Mouse (Mus musculus): ENCODE data around the gene Oaz3. TPM values are rescaled to one million over a fixed set of nuclear protein-coding genes. Genes with fewer than 3 reads are reported as not detected.
A peak's percentile ranks its signal among the peaks of the same experiment; 100 is the strongest.

Oaz3 gene
- total and polyA plus RNA-seq, 2 experiments from 2014 or later = 0.85 TPM; not detected in 1

- 57% methylated on average over 3 of the region's 3 CpGs for WGBS
- Histone ChIP-seq H3K4me2 (ENCODE audit: low read depth) (peak overlapping the region; percentile 45; the same call in 1 of the 2 replicates), H3K27me3 (ENCODE audit: insufficient read depth, low read length) (no peaks in the 10 kb centered on the region), H3K9ac (no peak overlapping the region; the same call in 1 of the 2 replicates), H3K4me1 (ENCODE audit: insufficient read depth) (no peaks in the 10 kb centered on the region), H3K9me3 (ENCODE audit: low read length) (no peaks in the 10 kb centered on the region), H3K27ac (ENCODE audit: low read depth, low read length) (peak overlapping the region; percentile 64; the same call in 1 of the 2 replicates), H3K36me3 (ENCODE audit: insufficient read depth) (no peaks in the 10 kb centered on the region), H3K4me3 (ENCODE audit: low read depth, low read length) (no peak overlapping the region)
- no peak for TF ChIP-seq CTCF (IDR thresholded peaks at IDR 0.05; ENCODE audit: low read depth)
- DNase-seq (no peak), ATAC-seq (peak; percentile 23)
Observed at GRCm38 (mm10) chr3:94457055-94457454, 13.3 kb upstream of the Oaz3 start.

- 1% methylated on average over 12 of the region's 12 CpGs for WGBS
- ATAC-seq (peak; percentile 94), DNase-seq (peak; percentile 96)
- Histone ChIP-seq H3K4me3 (ENCODE audit: low read depth, low read length) (peak overlapping the region; percentile 37), H3K36me3 (ENCODE audit: insufficient read depth) (no peaks in the 10 kb centered on the region), H3K4me2 (ENCODE audit: low read depth) (peak overlapping the region; percentile 45), H3K4me1 (ENCODE audit: insufficient read depth) (no peaks in the 10 kb centered on the region), H3K27me3 (ENCODE audit: insufficient read depth, low read length) (no peaks in the 10 kb centered on the region), H3K9ac (peak overlapping the region; percentile 44), H3K27ac (ENCODE audit: low read depth, low read length) (peak overlapping the region; percentile 64; the same call in 1 of the 2 replicates), H3K9me3 (ENCODE audit: low read length) (no peaks in the 10 kb centered on the region)
- peak; percentile 90 for TF ChIP-seq CTCF (IDR thresholded peaks at IDR 0.05; ENCODE audit: low read depth)
Observed at GRCm38 (mm10) chr3:94456529-94457000, 12.8 kb upstream of the Oaz3 start.

- WGBS = 88% methylated on average over 2 of the region's 2 CpGs
- H3K27ac ChIP-seq (ENCODE audit: low read depth, low read length) = no peak overlapping the region
- ATAC-seq (no peak), DNase-seq (no peak)
- H3K4me2 ChIP-seq (ENCODE audit: low read depth) = no peak overlapping the region
- no peak overlapping the region for H3K4me3 ChIP-seq (ENCODE audit: low read depth, low read length)
- H3K27me3 ChIP-seq (ENCODE audit: insufficient read depth, low read length) = no peaks in the 10 kb centered on the region
- TF ChIP-seq CTCF (IDR thresholded peaks at IDR 0.05; ENCODE audit: low read depth) = no peak
- peaks cover 44% of the 10 kb centered on the region for H3K36me3 ChIP-seq (ENCODE audit: insufficient read depth)
- no peaks in the 10 kb centered on the region for H3K4me1 ChIP-seq (ENCODE audit: insufficient read depth)
- no peak overlapping the region for H3K9ac ChIP-seq
- H3K9me3 ChIP-seq (ENCODE audit: low read length) = no peaks in the 10 kb centered on the region
Observed at GRCm38 (mm10) chr3:94449377-94449776, 5.7 kb upstream of the Oaz3 start.

GRCm38 (mm10) chr3:94442951-94443596 lies 641 bp downstream of the Oaz3 start, which contains the start of gene Mrpl9:
TSS of gene Mrpl9 (plus strand) at chr3:94443318.
- Histone ChIP-seq H3K4me2 (ENCODE audit: low read depth) (peak within 1 kb of the TSS; percentile 92), H3K27me3 (ENCODE audit: insufficient read depth, low read length) (no peaks in the 10 kb centered on the region), H3K27ac (ENCODE audit: low read depth, low read length) (peak within 1 kb of the TSS; percentile 70), H3K36me3 (ENCODE audit: insufficient read depth) (peaks cover 31% of the 10 kb centered on the region), H3K4me1 (ENCODE audit: insufficient read depth) (no peaks in the 10 kb centered on the region), H3K4me3 (ENCODE audit: low read depth, low read length) (peak within 1 kb of the TSS; percentile 96), H3K9ac (peak within 1 kb of the TSS; percentile 92), H3K9me3 (ENCODE audit: low read length) (no peaks in the 10 kb centered on the region)
- TF ChIP-seq CTCF (IDR thresholded peaks at IDR 0.05; ENCODE audit: low read depth) = no peak
- peak; percentile 97 for DNase-seq
- WGBS = under 1% methylated on average over 39 of the region's 39 CpGs
- peak; percentile 98 for ATAC-seq

- WGBS = 48% methylated on average over 3 of the region's 3 CpGs
Observed at GRCm38 (mm10) chr3:94441182-94441581, 2.5 kb downstream of the Oaz3 start.

GRCm38 (mm10) chr3:94436420-94436819 lies 7.3 kb downstream of the Oaz3 start:
- DNase-seq (no peak), ATAC-seq (no peak)
- Histone ChIP-seq H3K4me2 (ENCODE audit: low read depth) (no peak overlapping the region), H3K9me3 (ENCODE audit: low read length) (no peaks in the 10 kb centered on the region), H3K27ac (ENCODE audit: low read depth, low read length) (no peak overlapping the region), H3K36me3 (ENCODE audit: insufficient read depth) (0 out of 2 replicates have a peak, but pooled peaks cover 4% of the 10 kb centered on the region), H3K27me3 (ENCODE audit: insufficient read depth, low read length) (no peaks in the 10 kb centered on the region), H3K9ac (no peak overlapping the region), H3K4me3 (ENCODE audit: low read depth, low read length) (no peak overlapping the region), H3K4me1 (ENCODE audit: insufficient read depth) (no peaks in the 10 kb centered on the region)
- no peak for TF ChIP-seq CTCF (IDR thresholded peaks at IDR 0.05; ENCODE audit: low read depth)
- 86% methylated on average over 9 of the region's 9 CpGs for WGBS

More at GRCm38 (mm10) chr3:94441182-94441581, 2.5 kb downstream of the Oaz3 start:
- H3K27ac ChIP-seq (ENCODE audit: low read depth, low read length) = no peak overlapping the region
- peaks cover 14% of the 10 kb centered on the region for H3K36me3 ChIP-seq (ENCODE audit: insufficient read depth)
- no peaks in the 10 kb centered on the region for H3K27me3 ChIP-seq (ENCODE audit: insufficient read depth, low read length)
- H3K9ac ChIP-seq = no peak overlapping the region
- ATAC-seq = no peak
- no peaks in the 10 kb centered on the region for H3K4me1 ChIP-seq (ENCODE audit: insufficient read depth)
- no peaks in the 10 kb centered on the region for H3K9me3 ChIP-seq (ENCODE audit: low read length)
- DNase-seq = peak; percentile 24
- H3K4me2 ChIP-seq (ENCODE audit: low read depth) = no peak overlapping the region
- no peak overlapping the region for H3K4me3 ChIP-seq (ENCODE audit: low read depth, low read length)
- peak; percentile 68 for TF ChIP-seq CTCF (IDR thresholded peaks at IDR 0.05; ENCODE audit: low read depth)

GRCm38 (mm10) chr3:94434305-94434704 lies 9.4 kb downstream of the Oaz3 start:
- TF ChIP-seq CTCF (IDR thresholded peaks at IDR 0.05; ENCODE audit: low read depth) = no peak
- WGBS = 92% methylated on average over 2 of the region's 2 CpGs

More at GRCm38 (mm10) chr3:94434305-94434704, 9.4 kb downstream of the Oaz3 start:
- H3K4me3 ChIP-seq (ENCODE audit: low read depth, low read length) = no peak overlapping the region
- no peak overlapping the region for H3K9ac ChIP-seq
- DNase-seq (no peak), ATAC-seq (no peak)
- no peaks in the 10 kb centered on the region for H3K9me3 ChIP-seq (ENCODE audit: low read length)
- peaks cover 20% of the 10 kb centered on the region for H3K36me3 ChIP-seq (ENCODE audit: insufficient read depth)
- no peaks in the 10 kb centered on the region for H3K27me3 ChIP-seq (ENCODE audit: insufficient read depth, low read length)
- H3K4me2 ChIP-seq (ENCODE audit: low read depth) = no peak overlapping the region
- no peak overlapping the region for H3K27ac ChIP-seq (ENCODE audit: low read depth, low read length)
- no peaks in the 10 kb centered on the region for H3K4me1 ChIP-seq (ENCODE audit: insufficient read depth)
